8 mouse cellular contexts compared by ENCODE assay signal in genomic region chr12:69360655-69360996, GRCm38 (mm10). TPM values are rescaled to one million over a fixed set of nuclear protein-coding genes. Genes with fewer than 3 reads are reported as not detected.
DNase-seq lines count a peak whose midpoint lies in the region; ATAC-seq and TF ChIP-seq lines count a peak whose summit lies in the region.
"Had no signal": no experiment of that assay in that cellular context is flagged by ENCODE, and none has a peak within 500 bp of the region (broad histone marks: within the 10 kb centered on the region; RNA-seq: fewer than 3 reads in every experiment).

No protein-coding gene starts in this region.

- no peak overlapping the region for H3K9ac ChIP-seq in liver, embryonic 15.5 days
- H3K9ac ChIP-seq: stomach, embryonic 15.5 days had no signal

- 9% methylated on average over 5 of the region's 5 CpGs for WGBS in liver, embryonic 15.5 days (ENCODE audit: insufficient replicate concordance)

- H3K36me3 ChIP-seq in liver, embryonic 15.5 days (replicated peaks): no peaks in the 10 kb centered on the region
- H3K36me3 ChIP-seq: stomach, embryonic 15.5 days had no signal

- H3K27ac ChIP-seq in cortical plate, adult 2 months (ENCODE audit: insufficient read depth, low read length): no peak overlapping the region
- H3K27ac ChIP-seq in liver, embryonic 15.5 days (replicated peaks): peak overlapping the region; percentile 98

- H3K9me3 ChIP-seq in liver, embryonic 15.5 days (replicated peaks): no peaks in the 10 kb centered on the region
- H3K9me3 ChIP-seq: stomach, embryonic 15.5 days had no signal

- TF ChIP-seq CTCF in cortical plate, adult 2 months (IDR thresholded peaks at IDR 0.05; ENCODE audit: extremely low read depth, insufficient read depth, low read length): peak; percentile 26; the same call in 1 of the 2 replicates

- TF ChIP-seq POLR2A in cortical plate, adult 2 months (IDR thresholded peaks at IDR 0.05; ENCODE audit: extremely low read depth, insufficient read depth, low read length): no peak

- H3K4me1 ChIP-seq in cortical plate, adult 2 months (ENCODE audit: control insufficient read depth, insufficient read depth, low read length): peaks cover 1% of the 10 kb centered on the region; the same call in 1 of the 2 replicates
- peaks cover 42% of the 10 kb centered on the region for H3K4me1 ChIP-seq in liver, embryonic 15.5 days (replicated peaks)

- peak; percentile 31 for DNase-seq in ovary, postnatal 14 days (ENCODE audit: low spot score)
- DNase-seq in ovary, postnatal 10 days (ENCODE audit: low spot score): no peak
- peak; percentile 91 for DNase-seq in ZHBTc4 (ENCODE audit: low read depth, low spot score)
- DNase-seq in retina, postnatal 1 day: peak; percentile 84

- H3K4me2 ChIP-seq in liver, embryonic 15.5 days: 0 out of 2 replicates have a peak overlapping the region, but pooled peaks have one; percentile 7

- ATAC-seq in inflammation-experienced regulatory T-cells, adult 6 months: peak; percentile 41
- ATAC-seq in liver, embryonic 15.5 days (ENCODE audit: insufficient read depth): peak; percentile 5; the same call in 1 of the 2 replicates

- H3K4me3 ChIP-seq in cortical plate, adult 2 months (ENCODE audit: insufficient read depth, low read length): no peak overlapping the region
- H3K4me3 ChIP-seq in liver, embryonic 15.5 days (replicated peaks): no peak overlapping the region

- H3K27me3 ChIP-seq in liver, embryonic 15.5 days: no peaks in the 10 kb centered on the region
- H3K27me3 ChIP-seq: stomach, embryonic 15.5 days had no signal

RNA-seq across cellular contexts. Expression of gene Nemf, which starts 3.7 kb away (rescaled TPM):
- polyA plus RNA-seq in cortical plate, adult 2 months (2012; rRNA removed): 33.7 and 34.4 TPM in 2 replicates
- 100 to 1,000 TPM; 135 to 198 (median 180) TPM for polyA plus RNA-seq in inflammation-experienced regulatory T-cells, adult 6 months (2017; shearing (Covaris generic))
- 33.1 and 35.3 TPM in 2 replicates for polyA plus RNA-seq in liver, embryonic 15.5 days (2015; fragmentation: Nextera tagmentation; extraction: Ambion mirVana)

RNA-seq across cellular contexts. Expression of gene Arf6, which starts 11.3 kb away (rescaled TPM):
- 43.1 and 44.7 TPM in 2 replicates for polyA plus RNA-seq in cortical plate, adult 2 months (2012; rRNA removed)
- 10 to 100 TPM; 40.5 to 93.3 (median 88.9) TPM for polyA plus RNA-seq in inflammation-experienced regulatory T-cells, adult 6 months (2017; shearing (Covaris generic))
- 33.0 and 33.3 TPM in 2 replicates for polyA plus RNA-seq in liver, embryonic 15.5 days (2015; fragmentation: Nextera tagmentation; extraction: Ambion mirVana)

RNA-seq across cellular contexts. Expression of gene Gm9887, which starts 11.6 kb away (rescaled TPM):
- 0.40 and 0.64 TPM in 2 replicates for polyA plus RNA-seq in cortical plate, adult 2 months (2012; rRNA removed)
- not detected for polyA plus RNA-seq in inflammation-experienced regulatory T-cells, adult 6 months (2017; shearing (Covaris generic))
- polyA plus RNA-seq in liver, embryonic 15.5 days (2015; fragmentation: Nextera tagmentation; extraction: Ambion mirVana): 0.56 and 1.2 TPM in 2 replicates
